Mouse (Mus musculus) intestine, embryonic 15.5 days (tissue): ENCODE measurements around the gene Slc37a1. TPM values are rescaled to one million over a fixed set of nuclear protein-coding genes. Genes with fewer than 3 reads are reported as not detected.

Experiments
- ATAC-seq: fragments of 200-750 bp; cut with Nextera tagmentation; 2 replicates; pipeline ENCODE4 v1.8.0; 2017; ENCODE audit warnings: moderate TSS enrichment, moderate library complexity
- H3K27ac ChIP-seq: fragments of 300-500 bp; sonication (generic); 2 replicates; pipeline ENCODE4 v1.5.1; 2015; ENCODE audit warnings: mild to moderate bottlenecking, inconsistent platforms
- H3K27me3 ChIP-seq: fragments of 300-500 bp; sonication (generic); replicated peaks from 2 replicates; pipeline ENCODE4 v1.6.1; 2015; ENCODE audit warnings: inconsistent platforms
- H3K36me3 ChIP-seq: fragments of 300-500 bp; sonication (generic); 2 replicates; pipeline ENCODE4 v1.6.1; 2015; ENCODE audit warnings: inconsistent platforms
- H3K4me1 ChIP-seq: fragments of 300-500 bp; sonication (generic); replicated peaks from 2 replicates; pipeline ENCODE4 v1.6.1; 2015; ENCODE audit warnings: inconsistent platforms
- H3K4me2 ChIP-seq: fragments of 300-500 bp; sonication (generic); replicated peaks from 2 replicates; pipeline ENCODE4 v1.6.1; 2015; ENCODE audit warnings: mild to moderate bottlenecking, inconsistent platforms
- H3K4me3 ChIP-seq: fragments of 300-500 bp; sonication (generic); replicated peaks from 2 replicates; pipeline ENCODE4 v1.5.1; 2015; ENCODE audit warnings: inconsistent platforms
- H3K9ac ChIP-seq: fragments of 300-500 bp; sonication (generic); 2 replicates; pipeline ENCODE4 v1.6.1; 2015; ENCODE audit warnings: inconsistent platforms
- H3K9me3 ChIP-seq: fragments of 300-500 bp; sonication (generic); 2 replicates; pipeline ENCODE4 v1.6.1; 2016; ENCODE audit warnings: inconsistent platforms
- WGBS: fragments of 180-500 bp; shearing (Covaris S2); methylation state at CpG from one replicate; pipeline ENCODE4 v1.1.7; 2015; 5-methylcytosine and 5-hydroxymethylcytosine counted together
- polyA plus RNA-seq: library from polyadenylated mRNA; unstranded; fragments of >200 nt; fragmentation: Nextera tagmentation; extraction: Ambion mirVana; gene quantifications from 2 replicates; pipeline ENCODE4 v1.2.1, GENCODE M21; 2015

Gene Slc37a1
- polyA plus RNA-seq, 1 experiment from 2014 or later: 18.4 TPM

- no peak overlapping the region for H3K27ac ChIP-seq
- H3K9ac ChIP-seq: no peak overlapping the region
- WGBS: 49% methylated on average over 4 of the region's 4 CpGs
- H3K4me1 ChIP-seq: peaks cover 22% of the 10 kb centered on the region
- no peak overlapping the region for H3K4me2 ChIP-seq
- H3K4me3 ChIP-seq: no peak overlapping the region
- H3K27me3 ChIP-seq: no peaks in the 10 kb centered on the region
- no peaks in the 10 kb centered on the region for H3K36me3 ChIP-seq
- no peaks in the 10 kb centered on the region for H3K9me3 ChIP-seq
- ATAC-seq: no peak
These were observed 41.9 kb downstream of the Slc37a1 start for GRCm38 (mm10) chr17:31328466-31328865.

- H3K4me1 ChIP-seq: peaks cover 6% of the 10 kb centered on the region
- no peaks in the 10 kb centered on the region for H3K9me3 ChIP-seq
- no peak overlapping the region for H3K9ac ChIP-seq
- 38% methylated on average over 4 of the region's 4 CpGs for WGBS
- no peak overlapping the region for H3K4me2 ChIP-seq
- no peak; the same call in 1 of the 2 replicates for ATAC-seq
- no peaks in the 10 kb centered on the region for H3K27me3 ChIP-seq
- H3K27ac ChIP-seq: no peak overlapping the region
- H3K36me3 ChIP-seq: no peaks in the 10 kb centered on the region
- no peak overlapping the region for H3K4me3 ChIP-seq
These were observed 44.0 kb downstream of the Slc37a1 start for GRCm38 (mm10) chr17:31330622-31331021.

- no peak for ATAC-seq
These were observed 44.7 kb downstream of the Slc37a1 start for GRCm38 (mm10) chr17:31331273-31331672.

GRCm38 (mm10) chr17:31331920-31332319 lies 45.3 kb downstream of the Slc37a1 start:
- H3K9ac ChIP-seq: no peak overlapping the region
- H3K27me3 ChIP-seq: no peaks in the 10 kb centered on the region
- no peaks in the 10 kb centered on the region for H3K4me1 ChIP-seq
- no peak overlapping the region for H3K4me2 ChIP-seq
- H3K9me3 ChIP-seq: no peaks in the 10 kb centered on the region
- no peaks in the 10 kb centered on the region for H3K36me3 ChIP-seq
- no peak for ATAC-seq
- 64% methylated on average over 3 of the region's 3 CpGs for WGBS
- no peak overlapping the region for H3K27ac ChIP-seq
- H3K4me3 ChIP-seq: no peak overlapping the region

More at GRCm38 (mm10) chr17:31331273-31331672, 44.7 kb downstream of the Slc37a1 start:
- H3K27ac ChIP-seq: no peak overlapping the region
- H3K4me2 ChIP-seq: no peak overlapping the region
- H3K27me3 ChIP-seq: no peaks in the 10 kb centered on the region
- H3K36me3 ChIP-seq: no peaks in the 10 kb centered on the region
- no peak overlapping the region for H3K9ac ChIP-seq
- no peak overlapping the region for H3K4me3 ChIP-seq
- WGBS: 89% methylated on average over 6 of the region's 6 CpGs
- H3K4me1 ChIP-seq: peaks cover 2% of the 10 kb centered on the region; the same call in 1 of the 2 replicates
- H3K9me3 ChIP-seq: no peaks in the 10 kb centered on the region

GRCm38 (mm10) chr17:31332333-31332732 lies 45.7 kb downstream of the Slc37a1 start:
- H3K4me2 ChIP-seq: no peak overlapping the region
- no peak for ATAC-seq
- no peaks in the 10 kb centered on the region for H3K27me3 ChIP-seq
- H3K9ac ChIP-seq: no peak overlapping the region
- no peaks in the 10 kb centered on the region for H3K9me3 ChIP-seq
- no peaks in the 10 kb centered on the region for H3K36me3 ChIP-seq
- no peak overlapping the region for H3K4me3 ChIP-seq
- 56% methylated on average over 1 of the region's 1 CpGs for WGBS
- H3K27ac ChIP-seq: no peak overlapping the region
- no peaks in the 10 kb centered on the region for H3K4me1 ChIP-seq

GRCm38 (mm10) chr17:31334509-31335260 lies 48.1 kb downstream of the Slc37a1 start:
- no peak overlapping the region for H3K27ac ChIP-seq
- H3K9me3 ChIP-seq: no peaks in the 10 kb centered on the region
- H3K9ac ChIP-seq: no peak overlapping the region
- H3K4me1 ChIP-seq: no peaks in the 10 kb centered on the region
- ATAC-seq: no peak
- H3K36me3 ChIP-seq: no peaks in the 10 kb centered on the region
- 84% methylated on average over 11 of the region's 11 CpGs for WGBS
- H3K27me3 ChIP-seq: no peaks in the 10 kb centered on the region
- no peak overlapping the region for H3K4me3 ChIP-seq
- no peak overlapping the region for H3K4me2 ChIP-seq

GRCm38 (mm10) chr17:31335344-31336080 lies 48.9 kb downstream of the Slc37a1 start:
- Histone ChIP-seq H3K9me3 (no peaks in the 10 kb centered on the region), H3K36me3 (no peaks in the 10 kb centered on the region), H3K4me3 (no peak overlapping the region), H3K27me3 (no peaks in the 10 kb centered on the region), H3K9ac (no peak overlapping the region), H3K4me1 (no peaks in the 10 kb centered on the region), H3K4me2 (no peak overlapping the region), H3K27ac (no peak overlapping the region)
- 80% methylated on average over 22 of the region's 22 CpGs for WGBS
- ATAC-seq: no peak

- no peak for ATAC-seq
- WGBS: 91% methylated on average over 2 of the region's 2 CpGs
- H3K4me1 ChIP-seq: no peaks in the 10 kb centered on the region
These were observed 53.2 kb downstream of the Slc37a1 start for GRCm38 (mm10) chr17:31339769-31340168.

GRCm38 (mm10) chr17:31342191-31342590 lies 55.6 kb downstream of the Slc37a1 start:
- Histone ChIP-seq H3K4me2 (no peak overlapping the region), H3K27ac (no peak overlapping the region), H3K4me3 (no peak overlapping the region), H3K36me3 (no peaks in the 10 kb centered on the region), H3K9me3 (no peaks in the 10 kb centered on the region), H3K4me1 (no peaks in the 10 kb centered on the region), H3K27me3 (no peaks in the 10 kb centered on the region), H3K9ac (no peak overlapping the region)
- ATAC-seq: no peak
- 75% methylated on average over 6 of the region's 6 CpGs for WGBS

More at GRCm38 (mm10) chr17:31339769-31340168, 53.2 kb downstream of the Slc37a1 start:
- Histone ChIP-seq H3K4me3 (no peak overlapping the region), H3K9ac (no peak overlapping the region), H3K4me2 (no peak overlapping the region), H3K9me3 (no peaks in the 10 kb centered on the region), H3K27me3 (no peaks in the 10 kb centered on the region), H3K36me3 (no peaks in the 10 kb centered on the region), H3K27ac (no peak overlapping the region)

GRCm38 (mm10) chr17:31344172-31344801 lies 57.7 kb downstream of the Slc37a1 start:
- WGBS: 46% methylated on average over 5 of the region's 5 CpGs
- ATAC-seq: no peak

GRCm38 (mm10) chr17:31344816-31345215 lies 58.2 kb downstream of the Slc37a1 start:
- H3K36me3 ChIP-seq: peaks cover 3% of the 10 kb centered on the region; the same call in 1 of the 2 replicates
- WGBS: 72% methylated on average over 3 of the region's 3 CpGs
- no peaks in the 10 kb centered on the region for H3K9me3 ChIP-seq
- H3K27me3 ChIP-seq: no peaks in the 10 kb centered on the region
- H3K9ac ChIP-seq: no peak overlapping the region
- no peak overlapping the region for H3K4me3 ChIP-seq
- ATAC-seq: no peak
- H3K27ac ChIP-seq: no peak overlapping the region
- no peak overlapping the region for H3K4me2 ChIP-seq
- no peaks in the 10 kb centered on the region for H3K4me1 ChIP-seq

More at GRCm38 (mm10) chr17:31344172-31344801, 57.7 kb downstream of the Slc37a1 start:
- Histone ChIP-seq H3K27me3 (no peaks in the 10 kb centered on the region), H3K9ac (no peak overlapping the region), H3K4me2 (no peak overlapping the region), H3K9me3 (no peaks in the 10 kb centered on the region), H3K27ac (no peak overlapping the region), H3K4me1 (no peaks in the 10 kb centered on the region), H3K36me3 (no peaks in the 10 kb centered on the region; the same call in 1 of the 2 replicates), H3K4me3 (no peak overlapping the region)

GRCm38 (mm10) chr17:31348129-31348528 lies 61.5 kb downstream of the Slc37a1 start:
- ATAC-seq: no peak
- H3K4me1 ChIP-seq: no peaks in the 10 kb centered on the region
- H3K4me2 ChIP-seq: no peak overlapping the region
- no peak overlapping the region for H3K9ac ChIP-seq
- no peak overlapping the region for H3K4me3 ChIP-seq
- no peaks in the 10 kb centered on the region for H3K9me3 ChIP-seq
- no peaks in the 10 kb centered on the region for H3K27me3 ChIP-seq
- WGBS: 88% methylated on average over 5 of the region's 5 CpGs
- no peak overlapping the region for H3K27ac ChIP-seq
- H3K36me3 ChIP-seq: peaks cover 3% of the 10 kb centered on the region; the same call in 1 of the 2 replicates
